Mouse (Mus musculus) stomach, embryonic 14.5 days (tissue): ENCODE measurements at regions not wholly inside any gene's neighbourhood (a gene's known extent, or its start where the extent isn't known, plus 50 kb on each side); places are given as distances from the start of the nearest gene placed in this dataset.
A peak's percentile ranks its signal among the peaks of the same experiment; 100 is the strongest.

ENCODE experiments used
- ATAC-seq: fragments of 200-750 bp; cut with Nextera tagmentation; 2 replicates; pipeline ENCODE4 v1.8.0; 2017; ENCODE audit warnings: low read depth, moderate TSS enrichment; ENCODE audit not compliant: insufficient number of reproducible peaks, insufficient read depth, low FRiP score
- H3K27ac ChIP-seq: fragments of 300-500 bp; sonication (generic); 2 replicates; pipeline ENCODE4 v1.5.1; 2014; ENCODE audit warnings: mild to moderate bottlenecking, low read length, moderate library complexity, mixed read lengths
- H3K27me3 ChIP-seq: fragments of 300-500 bp; sonication (generic); 2 replicates; pipeline ENCODE4 v1.6.1; 2014; ENCODE audit warnings: low read length, control low read depth, mixed read lengths; ENCODE audit not compliant: control insufficient read depth, insufficient read depth
- H3K36me3 ChIP-seq: fragments of 300-500 bp; sonication (generic); 2 replicates; pipeline ENCODE4 v1.6.1; 2014; ENCODE audit warnings: mild to moderate bottlenecking, control low read depth, low read length, moderate library complexity, mixed read lengths; ENCODE audit not compliant: control insufficient read depth, insufficient read depth
- H3K4me1 ChIP-seq: fragments of 300-500 bp; sonication (generic); 2 replicates; pipeline ENCODE4 v1.6.1; 2014; ENCODE audit warnings: low read length, control low read depth, mixed read lengths; ENCODE audit not compliant: control insufficient read depth, insufficient read depth
- H3K4me2 ChIP-seq: fragments of 300-500 bp; sonication (generic); replicated peaks from 2 replicates; pipeline ENCODE4 v1.6.1; 2014; ENCODE audit warnings: low read depth, low read length, control low read depth
- H3K4me3 ChIP-seq: fragments of 300-500 bp; sonication (generic); 2 replicates; pipeline ENCODE4 v1.5.1; 2014; ENCODE audit warnings: low read depth, low read length, control low read depth
- H3K9ac ChIP-seq: fragments of 300-500 bp; sonication (generic); replicated peaks from 2 replicates; pipeline ENCODE4 v1.6.1; 2014; ENCODE audit warnings: low read depth, mild to moderate bottlenecking, control low read depth, low read length, moderate library complexity, mixed read lengths
- H3K9me3 ChIP-seq: fragments of 300-500 bp; sonication (generic); 2 replicates; pipeline ENCODE4 v1.6.1; 2016; ENCODE audit warnings: low read depth, low read length, control low read depth; ENCODE audit not compliant: control insufficient read depth
- WGBS: fragments of 180-500 bp; shearing (Covaris S2); extraction: QIAGEN DNeasy Blood & Tissue Kit; methylation state at CpG from one replicate; pipeline ENCODE4 v1.1.7; 2014; 5-methylcytosine and 5-hydroxymethylcytosine counted together

GRCm38 (mm10) chr13:14898495-14898894, 268.5 kb downstream of the AW209491 start:
- ATAC-seq = no peak
- Histone ChIP-seq H3K4me1 (no peaks in the 10 kb centered on the region), H3K27me3 (no peaks in the 10 kb centered on the region), H3K36me3 (no peaks in the 10 kb centered on the region), H3K9ac (no peak overlapping the region), H3K9me3 (no peaks in the 10 kb centered on the region), H3K27ac (no peak overlapping the region), H3K4me3 (no peak overlapping the region), H3K4me2 (no peak overlapping the region)
- WGBS = 67% methylated on average over 1 of the region's 1 CpGs

GRCm38 (mm10) chr13:14930137-14930785, 300.3 kb downstream of the AW209491 start:
- WGBS = 66% methylated on average over 3 of the region's 3 CpGs
- ATAC-seq = peak; percentile 72; the same call in 1 of the 2 replicates
- no peak overlapping the region for H3K4me2 ChIP-seq
- no peaks in the 10 kb centered on the region for H3K36me3 ChIP-seq
- no peaks in the 10 kb centered on the region for H3K9me3 ChIP-seq
- no peaks in the 10 kb centered on the region for H3K27me3 ChIP-seq
- peak overlapping the region; percentile 23; the same call in 1 of the 2 replicates for H3K27ac ChIP-seq
- no peaks in the 10 kb centered on the region for H3K4me1 ChIP-seq
- no peak overlapping the region for H3K9ac ChIP-seq
- H3K4me3 ChIP-seq = no peak overlapping the region

GRCm38 (mm10) chr13:14966187-14966726, 336.3 kb downstream of the AW209491 start:
- Histone ChIP-seq H3K9me3 (no peaks in the 10 kb centered on the region), H3K4me1 (no peaks in the 10 kb centered on the region), H3K4me3 (no peak overlapping the region), H3K27me3 (no peaks in the 10 kb centered on the region), H3K27ac (no peak overlapping the region), H3K4me2 (no peak overlapping the region), H3K9ac (no peak overlapping the region), H3K36me3 (no peaks in the 10 kb centered on the region)
- no peak for ATAC-seq
- WGBS = 56% methylated on average over 1 of the region's 1 CpGs

GRCm38 (mm10) chr13:15002700-15003099, 372.7 kb downstream of the AW209491 start:
- Histone ChIP-seq H3K9ac (no peak overlapping the region), H3K4me1 (no peaks in the 10 kb centered on the region), H3K36me3 (no peaks in the 10 kb centered on the region), H3K4me3 (no peak overlapping the region), H3K27me3 (no peaks in the 10 kb centered on the region), H3K27ac (no peak overlapping the region), H3K4me2 (no peak overlapping the region), H3K9me3 (no peaks in the 10 kb centered on the region)
- 69% methylated on average over 3 of the region's 3 CpGs for WGBS
- ATAC-seq = no peak

GRCm38 (mm10) chr13:15011638-15012037, 381.7 kb downstream of the AW209491 start:
- Histone ChIP-seq H3K36me3 (no peaks in the 10 kb centered on the region), H3K9ac (no peak overlapping the region), H3K4me2 (no peak overlapping the region), H3K4me1 (no peaks in the 10 kb centered on the region), H3K27me3 (no peaks in the 10 kb centered on the region), H3K27ac (no peak overlapping the region), H3K9me3 (no peaks in the 10 kb centered on the region), H3K4me3 (no peak overlapping the region)
- ATAC-seq = no peak

GRCm38 (mm10) chr13:15018811-15019745, 389.1 kb downstream of the AW209491 start:
- WGBS = 38% methylated on average over 16 of the region's 16 CpGs
- Histone ChIP-seq H3K9ac (no peak overlapping the region), H3K4me1 (no peaks in the 10 kb centered on the region), H3K27me3 (no peaks in the 10 kb centered on the region), H3K36me3 (no peaks in the 10 kb centered on the region), H3K27ac (no peak overlapping the region), H3K9me3 (no peaks in the 10 kb centered on the region), H3K4me2 (no peak overlapping the region), H3K4me3 (no peak overlapping the region)
- no peak for ATAC-seq

- ATAC-seq = no peak
These were observed 396.6 kb downstream of the AW209491 start for GRCm38 (mm10) chr13:15026601-15027000.

GRCm38 (mm10) chr13:15052667-15053375, 410.2 kb upstream of the Gli3 start:
- no peaks in the 10 kb centered on the region for H3K36me3 ChIP-seq
- H3K4me2 ChIP-seq = no peak overlapping the region
- no peaks in the 10 kb centered on the region for H3K9me3 ChIP-seq
- H3K27ac ChIP-seq = peak overlapping the region; percentile 66; the same call in 1 of the 2 replicates
- WGBS = 36% methylated on average over 4 of the region's 4 CpGs
- ATAC-seq = peak; percentile 49; the same call in 1 of the 2 replicates
- no peaks in the 10 kb centered on the region for H3K27me3 ChIP-seq
- no peak overlapping the region for H3K4me3 ChIP-seq
- H3K9ac ChIP-seq = no peak overlapping the region
- 0 out of 2 replicates have a peak, but pooled peaks cover 4% of the 10 kb centered on the region for H3K4me1 ChIP-seq

More at GRCm38 (mm10) chr13:15026601-15027000, 396.6 kb downstream of the AW209491 start:
- Histone ChIP-seq H3K27ac (no peak overlapping the region), H3K9ac (no peak overlapping the region), H3K4me3 (no peak overlapping the region), H3K36me3 (no peaks in the 10 kb centered on the region), H3K4me2 (no peak overlapping the region), H3K27me3 (no peaks in the 10 kb centered on the region), H3K4me1 (no peaks in the 10 kb centered on the region), H3K9me3 (no peaks in the 10 kb centered on the region)
- WGBS = 61% methylated on average over 2 of the region's 2 CpGs
